Mouse (Mus musculus) kidney, adult 8-10 months (tissue): Measurements from ENCODE around the gene Pum1.
"Not testable (repeated sequence)": the region's sequence is repeated elsewhere in the genome, so short reads cannot be mapped to it uniquely, and the experiment has no call there.

Source experiments
- DNase-seq, 2 experiments: peaks; one replicate each; pipeline ENCODE4 v3.0.0; 2022

Gene Pum1

GRCm38 (mm10) chr4:130662979-130663725 is at the start of gene Pum1:
TSS of gene Pum1 (plus strand) at chr4:130663321.
- DNase-seq, result peak; percentile 89 to 93

DNA sequence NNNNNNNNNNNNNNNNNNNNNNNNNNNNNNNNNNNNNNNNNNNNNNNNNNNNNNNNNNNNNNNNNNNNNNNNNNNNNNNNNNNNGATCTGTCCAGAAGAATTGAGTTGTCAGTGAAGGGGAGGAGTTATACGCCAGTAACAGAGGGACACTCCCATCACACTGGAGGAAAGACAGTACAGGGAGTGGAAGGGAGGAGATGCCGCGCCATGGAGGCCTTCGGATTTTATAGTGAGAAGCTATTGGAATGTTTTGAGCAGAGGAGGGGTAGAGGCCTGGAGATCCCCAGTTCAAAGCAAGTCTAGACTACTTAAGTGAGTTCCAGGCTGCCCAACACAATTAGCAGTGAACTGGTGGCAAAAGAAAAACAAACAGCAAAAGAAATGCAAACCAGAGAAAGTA is 33.7 kb upstream of the Pum1 start:
- DNase-seq, result peak; percentile 41 to 62

DNA sequence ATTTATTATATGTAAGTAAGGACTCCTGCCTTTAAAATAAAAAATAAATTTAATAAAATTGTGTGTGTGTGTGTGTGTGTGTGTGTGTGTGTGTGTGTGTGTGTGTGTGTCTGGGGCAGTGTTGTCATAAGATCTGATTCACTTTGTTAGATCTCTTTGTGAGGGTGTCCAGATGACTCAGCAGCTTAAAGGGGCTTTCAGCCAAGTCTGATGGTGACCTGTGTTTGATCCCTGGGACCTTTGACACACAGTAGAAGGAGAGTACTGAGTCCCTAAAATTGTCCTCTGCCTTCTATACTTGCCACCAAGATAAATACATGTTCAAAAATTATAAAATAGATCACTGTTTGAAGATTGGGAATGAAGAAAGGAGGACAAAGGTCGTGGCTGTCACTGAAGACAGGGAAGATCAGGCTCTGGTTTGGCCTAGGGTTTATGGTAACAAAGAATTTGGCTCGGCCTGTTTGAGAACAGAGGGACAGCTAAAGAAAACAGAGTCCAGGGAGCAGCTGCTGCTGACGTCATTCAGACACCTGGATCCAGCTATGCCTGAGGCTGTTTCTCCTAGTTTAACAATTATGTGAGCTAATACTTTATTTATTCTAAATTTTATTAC is 32.8 kb upstream of the Pum1 start:
- DNase-seq, result peak; percentile 42 to 48

DNA sequence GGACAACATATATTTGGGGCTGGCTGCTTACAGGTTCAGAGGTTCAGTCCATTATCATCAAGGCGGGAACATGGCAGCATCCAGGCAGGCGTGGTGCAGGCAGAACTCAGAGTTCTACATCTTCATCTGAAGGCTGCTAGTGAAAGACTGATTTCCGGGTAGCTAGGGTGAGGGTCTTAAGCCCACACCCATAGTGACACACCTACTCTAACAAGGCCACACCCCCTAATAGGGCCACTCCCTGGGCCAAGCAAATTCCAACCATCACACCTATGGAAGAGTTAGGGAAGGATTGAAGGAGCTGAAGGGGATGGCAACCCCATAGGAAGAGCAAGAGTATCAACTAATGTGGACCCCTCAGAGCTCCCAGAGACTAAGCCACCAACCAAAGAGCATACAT is 28.0 kb upstream of the Pum1 start:
- not testable (repeated sequence) for DNase-seq

DNA sequence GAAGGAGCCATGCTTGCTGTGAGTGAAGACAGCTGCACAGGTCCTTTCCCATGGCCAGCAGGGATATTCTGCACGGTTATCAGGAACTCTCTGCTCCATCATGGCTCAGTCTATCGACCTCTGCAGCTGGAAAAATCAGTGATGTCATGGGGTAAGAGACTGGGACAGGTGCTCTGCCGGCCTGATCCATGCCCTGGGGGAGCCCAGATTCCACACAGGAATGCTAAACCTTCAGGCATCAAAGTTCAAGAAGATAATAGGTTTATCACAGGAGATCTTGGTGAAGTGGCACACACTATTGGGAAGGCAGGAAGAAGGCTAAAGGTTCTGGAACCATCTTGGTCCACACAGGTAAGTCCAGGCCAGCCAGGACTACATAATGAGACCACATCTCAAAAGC is 26.4 kb upstream of the Pum1 start:
- no peak for DNase-seq

DNA sequence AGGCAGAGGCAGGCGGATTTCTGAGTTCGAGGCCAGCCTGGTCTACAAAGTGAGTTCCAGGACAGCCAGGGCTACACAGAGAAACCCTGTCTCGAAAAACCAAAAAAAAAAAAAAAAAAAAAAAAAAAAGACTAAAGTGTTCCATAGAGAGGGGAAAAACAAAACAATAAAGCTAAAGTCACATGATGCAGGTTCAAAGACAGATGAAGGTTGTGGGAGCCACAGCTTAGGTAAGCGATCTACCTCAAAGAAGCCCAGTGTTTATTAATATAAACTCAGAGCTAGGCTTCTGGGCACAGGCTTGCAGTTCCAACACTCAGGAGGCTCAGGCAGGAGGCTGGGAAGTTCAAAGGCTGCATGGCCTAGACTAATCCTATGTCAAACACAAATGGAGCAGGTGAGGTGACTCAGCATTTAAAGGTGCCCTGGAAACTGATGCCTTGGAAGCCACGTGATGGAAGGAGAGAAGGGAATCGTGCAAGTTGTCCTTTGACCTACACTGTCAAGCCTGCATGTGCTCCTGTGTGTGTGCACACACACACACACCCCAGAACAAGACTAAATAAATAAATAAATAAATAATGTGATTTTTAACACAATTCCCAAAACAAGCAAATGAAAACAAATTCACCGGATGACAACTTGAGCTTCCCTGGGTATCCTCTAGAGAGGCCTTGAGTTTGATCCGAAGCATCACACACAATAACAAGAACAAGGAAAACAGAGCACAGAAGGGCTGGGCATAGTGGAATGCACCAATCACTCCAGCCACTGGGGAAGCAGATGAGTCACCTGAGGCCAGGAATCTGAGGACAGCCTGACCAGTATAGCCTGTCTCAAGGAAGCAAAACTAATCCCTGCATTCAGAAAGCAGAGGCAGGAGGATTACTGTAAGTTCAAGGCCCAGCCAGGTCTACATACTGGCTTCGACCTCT is 25.4 kb upstream of the Pum1 start:
- peak; percentile 64 to 76 for DNase-seq

GRCm38 (mm10) chr4:130640031-130640717 is 22.9 kb upstream of the Pum1 start:
- peak; percentile 87 to 91 for DNase-seq

DNA sequence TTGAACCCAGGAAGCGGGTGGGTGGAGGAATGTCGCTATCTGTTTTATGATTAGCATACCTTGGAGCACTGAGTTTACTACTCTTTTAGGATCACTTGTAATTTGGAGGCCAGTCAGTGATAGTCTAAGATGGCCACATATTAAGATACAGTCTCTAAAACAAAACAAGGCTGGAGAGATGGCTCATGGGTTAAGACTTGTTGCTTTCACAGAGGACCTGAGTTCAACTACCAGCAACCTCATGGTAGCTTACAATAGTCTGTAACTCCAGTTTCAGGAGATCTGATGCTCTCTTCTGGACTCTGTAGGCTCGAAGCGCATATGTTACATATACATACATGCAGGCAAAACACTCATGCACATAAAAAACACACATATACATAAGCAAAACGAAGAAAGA is 20.7 kb upstream of the Pum1 start:
- DNase-seq, result no peak

DNA sequence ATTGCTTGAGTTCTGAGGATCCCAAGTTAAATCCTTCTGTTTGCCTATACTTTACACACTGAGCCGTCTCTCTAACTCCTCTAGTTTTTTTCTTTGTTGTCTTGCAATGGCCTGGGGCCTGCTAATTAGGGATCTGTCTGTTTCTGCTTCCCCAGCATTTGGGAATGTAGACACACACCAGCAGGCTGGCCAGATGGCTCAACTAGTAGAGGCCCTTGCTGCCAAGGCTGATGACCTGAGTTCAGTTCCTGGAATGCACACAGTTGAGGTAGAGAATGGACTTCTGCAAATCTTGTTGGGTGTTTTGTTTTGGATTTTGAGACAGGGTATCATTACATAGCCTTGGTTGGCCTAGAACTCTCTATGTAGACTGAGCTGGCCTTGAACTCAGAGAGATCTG is 17.7 kb upstream of the Pum1 start:
- no peak for DNase-seq

DNA sequence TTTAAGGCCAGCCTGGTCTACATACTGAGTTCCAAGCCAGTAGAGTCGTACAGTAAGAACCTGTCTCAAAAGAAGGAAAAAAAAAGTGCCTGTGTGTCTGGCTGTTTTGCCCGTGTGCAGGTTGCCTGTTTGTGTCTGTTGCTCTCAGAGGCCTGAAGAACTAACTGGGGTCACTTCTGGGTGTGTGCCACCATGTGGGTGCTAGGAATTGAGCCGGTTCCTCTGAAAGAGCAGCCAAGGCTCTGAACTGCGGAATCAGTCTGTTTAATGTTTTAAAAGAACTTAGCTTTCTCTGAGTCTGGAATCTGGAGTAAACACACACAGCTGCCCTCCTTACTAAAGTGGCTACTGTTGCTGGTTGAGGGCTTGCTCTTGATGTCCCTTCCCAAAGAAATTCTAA is 11.8 kb upstream of the Pum1 start:
- DNase-seq, result peak; percentile 23 to 28

DNA sequence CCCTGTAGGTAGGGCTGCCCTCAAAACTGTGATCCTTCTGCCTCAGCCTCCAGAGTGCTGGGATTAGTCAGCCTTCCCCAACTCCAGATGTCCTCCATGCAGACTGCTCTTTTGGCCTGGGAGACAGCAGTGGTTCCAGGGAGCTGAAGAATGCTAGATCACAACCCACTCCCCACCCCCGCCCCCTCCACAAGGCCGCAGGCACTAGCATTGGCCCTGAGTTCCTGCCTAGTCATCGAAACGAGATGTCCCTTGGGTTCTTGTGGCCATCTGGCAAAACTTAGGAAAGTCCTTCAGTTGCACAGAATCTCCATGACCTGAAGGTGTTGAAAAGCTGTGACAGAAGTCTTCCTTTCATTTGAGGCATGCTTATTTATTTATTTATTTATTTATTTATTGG is 10.6 kb upstream of the Pum1 start:
- DNase-seq, result no peak

GRCm38 (mm10) chr4:130657820-130658565 is 5.1 kb upstream of the Pum1 start:
- DNase-seq, result no peak

DNA sequence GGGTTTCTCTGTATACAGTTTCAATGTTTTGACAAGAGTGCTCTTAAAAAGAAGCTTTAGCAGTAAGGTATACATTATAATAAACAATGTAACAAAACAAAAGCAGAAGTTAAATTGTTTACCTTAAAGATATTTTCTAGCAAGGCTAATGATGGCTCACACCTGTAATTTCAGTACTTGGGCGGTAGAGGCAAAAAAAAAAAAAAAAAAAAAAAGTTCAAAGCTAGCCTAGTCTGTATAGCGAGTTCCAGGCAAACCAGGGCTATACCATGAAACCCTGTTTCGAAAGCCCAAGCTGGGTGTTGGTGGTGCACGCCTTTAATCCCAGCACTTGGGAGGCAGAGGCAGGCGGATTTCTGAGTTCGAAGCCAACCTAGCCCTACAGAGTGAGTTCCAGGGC is 3.7 kb upstream of the Pum1 start:
- DNase-seq, result no peak

DNA sequence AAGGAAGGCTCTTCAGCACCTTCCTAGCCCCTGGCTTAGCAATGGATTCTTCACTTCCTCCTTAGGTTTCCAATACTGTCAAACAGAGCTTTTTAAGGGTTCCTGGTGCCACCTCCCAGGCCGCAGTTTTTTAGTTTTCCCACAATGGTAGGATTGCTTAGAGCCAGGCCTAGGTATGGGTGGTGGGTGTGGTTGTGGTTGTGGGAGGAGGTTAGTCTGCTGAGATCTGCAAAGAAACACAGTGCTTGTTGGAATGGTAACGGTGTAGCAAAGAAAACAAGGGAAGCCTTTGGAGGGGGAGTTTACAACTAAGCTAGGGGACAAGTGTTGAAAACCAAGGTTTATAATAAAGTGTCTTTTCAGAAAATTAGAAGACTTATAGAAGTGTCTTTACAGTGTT is 3.0 kb upstream of the Pum1 start:
- DNase-seq, result no peak

DNA sequence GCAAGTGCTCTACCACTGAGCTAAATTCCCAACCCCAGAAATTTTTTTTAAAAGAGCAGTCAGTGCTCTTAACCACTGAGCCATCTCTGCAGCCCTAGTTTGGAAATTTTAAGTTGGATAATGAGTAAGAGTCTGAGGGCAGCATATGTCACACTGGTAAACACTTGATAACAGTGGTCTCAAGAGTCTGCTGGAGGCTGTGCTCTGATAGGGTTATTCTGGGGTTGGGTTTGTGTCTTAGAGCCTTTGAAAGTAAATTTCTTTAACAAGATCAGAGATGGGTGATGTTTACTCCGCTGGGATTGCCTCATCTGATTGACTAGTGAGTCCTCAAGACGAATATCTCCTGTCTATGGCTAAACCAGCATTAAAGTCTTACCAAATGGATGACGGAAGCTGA is 2.0 kb upstream of the Pum1 start:
- DNase-seq, result no peak

- not testable (repeated sequence) for DNase-seq
These were observed 816 bp upstream of the Pum1 start for GRCm38 (mm10) chr4:130662305-130662704.

DNA sequence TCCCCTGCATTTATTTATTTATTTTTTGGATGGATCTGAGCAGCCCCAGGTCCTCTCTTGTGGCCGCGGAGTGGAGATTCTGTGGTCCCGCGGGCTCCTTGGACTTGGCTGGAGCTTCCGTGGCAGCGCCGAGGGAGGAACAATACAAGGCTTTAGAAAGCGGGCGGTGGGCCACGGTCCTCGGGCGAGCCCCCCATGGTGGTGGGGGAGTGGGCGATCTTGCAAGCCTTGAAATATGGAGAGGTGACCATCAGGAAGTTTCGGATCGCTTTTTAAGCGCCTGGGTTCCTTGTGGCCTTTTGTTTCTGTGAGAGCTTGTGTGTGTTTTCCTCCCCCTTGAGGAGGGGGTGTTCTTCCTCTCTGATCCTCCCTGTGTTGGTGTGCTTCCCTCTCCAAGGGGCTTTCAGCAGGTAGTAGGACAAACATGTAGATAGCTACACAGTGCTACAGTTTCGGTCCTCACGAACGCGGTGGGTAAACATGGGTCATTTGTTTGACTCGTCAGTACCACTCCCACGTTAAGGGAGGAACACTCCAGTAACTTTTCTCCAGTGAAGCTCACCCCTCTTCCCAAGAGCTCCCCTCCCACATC is 785 bp downstream of the Pum1 start:
- DNase-seq, result peak; percentile 27 to 32

DNA sequence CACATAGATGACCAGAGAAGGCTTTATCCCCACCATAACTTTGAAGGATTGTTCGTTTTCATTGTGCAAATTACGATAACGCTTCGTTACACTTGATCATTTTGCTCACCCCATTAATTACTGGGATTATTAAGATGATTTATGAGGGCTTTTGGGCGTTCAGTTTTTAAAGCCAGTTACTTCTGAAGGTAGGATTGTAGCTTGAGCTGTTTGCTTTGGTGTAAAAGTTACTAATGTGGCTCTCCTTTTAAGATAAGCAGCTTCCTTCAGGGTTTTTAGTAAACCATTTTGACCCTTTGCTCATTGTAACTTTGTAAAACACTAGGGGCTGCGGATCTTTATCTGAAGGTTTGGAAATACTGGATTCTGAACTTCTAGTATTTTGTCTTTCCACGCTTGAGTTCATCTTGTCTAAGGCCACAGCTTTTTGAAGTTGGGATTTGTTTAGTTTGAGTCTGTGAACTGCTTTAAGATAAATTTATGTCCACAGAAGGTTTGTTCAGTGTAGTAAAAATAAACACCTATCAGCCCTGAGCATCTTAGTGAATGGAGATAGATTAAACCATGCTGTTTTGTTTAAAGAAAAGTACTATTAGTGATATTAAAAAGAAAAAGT is 1.4 kb downstream of the Pum1 start:
- no peak for DNase-seq

DNA sequence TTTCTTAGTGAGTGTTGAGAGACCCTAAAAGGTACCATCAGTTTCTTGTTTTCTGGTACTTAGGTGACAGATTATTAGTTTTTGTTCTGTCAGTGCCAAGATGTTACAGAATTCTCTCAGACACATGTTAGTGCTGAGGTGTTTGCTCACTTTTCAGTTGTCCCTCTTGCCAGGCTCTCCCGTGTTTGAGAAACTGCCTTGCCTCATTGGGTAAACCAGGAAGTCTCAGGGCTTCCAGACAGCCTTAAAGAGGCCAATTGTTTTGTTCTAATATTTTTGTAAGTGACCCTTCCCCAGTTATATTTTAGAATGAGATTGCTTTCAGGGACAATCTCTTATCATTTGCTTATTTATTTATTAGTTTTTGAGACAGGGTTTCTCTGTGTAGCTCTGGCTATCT is 2.1 kb downstream of the Pum1 start:
- no peak for DNase-seq

DNA sequence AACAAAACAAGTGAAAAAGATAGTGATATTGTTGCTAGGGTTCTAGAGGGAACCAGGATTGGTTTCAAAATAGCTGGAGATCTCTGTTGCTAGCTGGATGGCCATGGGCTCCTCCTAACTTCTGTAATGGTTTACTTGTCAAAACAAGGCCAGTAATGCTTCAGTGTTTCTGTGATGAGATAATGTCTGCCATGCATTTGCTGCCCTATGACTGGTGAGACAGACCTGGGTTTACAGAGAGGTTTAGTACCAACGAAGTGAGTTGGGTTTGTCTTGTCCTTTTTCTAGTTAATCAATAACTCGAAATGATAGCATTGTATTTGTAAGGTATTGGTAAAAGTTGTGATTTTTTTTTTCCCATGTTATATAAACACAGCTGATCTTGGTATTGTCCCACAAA is 4.6 kb downstream of the Pum1 start:
- no peak for DNase-seq

DNA sequence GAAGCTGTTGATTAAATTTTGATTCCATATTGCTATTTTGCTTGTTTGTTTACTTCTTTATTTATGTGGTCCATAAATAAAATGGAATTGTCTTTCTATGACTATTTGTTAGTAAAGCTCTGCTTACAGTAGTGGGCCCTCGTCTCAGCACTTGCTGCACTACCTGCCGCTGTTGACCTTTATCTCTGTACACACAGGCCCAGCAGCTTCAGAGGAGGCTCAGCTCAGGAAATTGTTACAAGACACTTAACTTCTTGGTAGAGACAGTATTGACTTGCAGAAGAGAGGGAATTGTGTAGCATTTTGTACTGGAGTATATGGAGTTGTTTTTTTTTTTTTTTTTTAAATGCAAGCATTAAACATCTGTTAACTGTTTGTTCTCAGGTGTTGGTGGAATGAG is 5.4 kb downstream of the Pum1 start:
- DNase-seq, result no peak
